Mouse (Mus musculus) left cerebral cortex, postnatal 36 days (tissue): ENCODE data around the gene Opn4. TPM values are rescaled to one million over a fixed set of nuclear protein-coding genes. Genes with fewer than 3 reads are reported as not detected.
A peak's percentile ranks its signal among the peaks of the same experiment; 100 is the strongest.

ENCODE experiments used
- DNase-seq, 2 experiments: peaks; one replicate each; pipeline ENCODE4 v3.0.0; 2021 to 2022; ENCODE audit warnings: low spot score in 2 of 2, mixed read lengths in 1 of 2
- intact Hi-C: fragments of 180-260 bp; cut with DNase I; formaldehyde crosslinking; loops from one replicate; pipeline ENCODE4 v1.15.1; 2025
- total RNA-seq, 2 experiments: library from RNA; stranded (reverse); gene quantifications; 2 replicates each; pipeline ENCODE4 v1.2.3; 2021

Gene Opn4
- not detected for total RNA-seq

DNA sequence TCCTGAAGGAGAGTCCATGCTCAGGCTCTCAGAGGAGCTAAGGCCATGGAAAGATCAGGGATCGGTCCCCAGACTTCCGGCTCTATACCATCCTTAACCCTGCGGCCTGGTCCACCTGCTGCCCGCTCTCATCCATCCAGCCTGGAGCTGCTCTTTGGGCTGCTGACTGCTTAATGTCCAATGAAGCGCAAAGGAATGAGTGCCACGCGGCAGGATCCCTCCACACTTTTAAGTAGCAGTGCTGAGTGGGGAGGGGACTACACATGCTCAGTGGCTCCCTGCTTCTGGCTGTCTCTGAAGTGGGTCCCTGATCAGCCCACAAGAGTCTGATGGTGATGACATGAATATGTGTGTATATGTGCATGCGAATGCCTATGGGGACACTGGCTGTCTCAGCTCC is at the start of gene Opn4:
Gene Opn4, minus strand, starts transcription at position 202 of the 400 bp plus-strand sequence.
- intact Hi-C loops, result no loop called here
- no peak for DNase-seq

DNA sequence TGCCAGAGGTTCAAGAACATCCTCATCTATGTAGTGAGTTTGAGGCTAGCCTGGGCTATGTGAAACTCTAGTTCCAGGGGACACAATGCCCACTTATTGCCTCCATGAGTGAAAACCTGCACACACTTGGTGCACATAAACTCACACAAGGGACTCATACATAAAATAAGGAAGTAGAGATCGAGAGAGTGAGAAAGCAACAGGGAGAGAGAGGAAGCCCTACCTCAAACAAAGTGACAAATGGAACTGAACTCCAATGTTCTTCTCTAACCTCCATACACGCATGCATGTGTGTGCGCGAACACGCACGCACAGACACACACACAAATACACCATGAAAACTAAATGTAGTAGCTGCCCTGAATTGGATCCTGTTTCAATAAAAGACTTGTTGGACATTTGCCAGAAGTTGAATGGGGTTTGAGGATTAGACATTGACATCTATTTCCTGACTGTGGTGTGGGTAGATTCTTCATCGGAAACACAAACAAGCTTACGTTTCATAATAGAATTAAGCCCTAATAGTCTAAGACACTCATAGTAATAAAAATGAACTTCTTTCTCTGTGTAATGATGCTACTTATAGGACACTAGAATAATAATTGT is 48.0 kb upstream of the Opn4 start:
- DNase-seq, result no peak
- intact Hi-C loops, result no loop called here

DNA sequence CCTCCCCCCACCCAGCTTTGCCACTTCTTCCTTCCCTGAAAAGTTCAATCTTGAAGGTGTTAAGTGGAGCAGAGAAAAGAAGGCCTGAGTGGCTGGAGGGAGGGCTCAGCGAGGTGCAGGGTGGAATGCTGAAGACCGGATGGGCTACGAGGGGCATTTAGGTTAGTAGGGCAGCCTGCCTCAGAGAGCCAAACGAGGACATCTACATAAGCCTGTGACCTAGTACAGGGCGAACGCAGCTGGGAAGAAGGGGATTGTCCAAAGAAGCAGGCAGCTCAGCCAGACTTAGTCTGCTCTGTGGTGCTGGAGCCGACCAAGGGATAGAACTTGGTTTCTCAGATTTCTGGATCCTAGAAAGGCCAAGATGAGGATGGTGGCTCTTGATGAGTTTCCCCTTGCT is 44.2 kb upstream of the Opn4 start:
- intact Hi-C loops, result no loop called here
- no peak for DNase-seq

DNA sequence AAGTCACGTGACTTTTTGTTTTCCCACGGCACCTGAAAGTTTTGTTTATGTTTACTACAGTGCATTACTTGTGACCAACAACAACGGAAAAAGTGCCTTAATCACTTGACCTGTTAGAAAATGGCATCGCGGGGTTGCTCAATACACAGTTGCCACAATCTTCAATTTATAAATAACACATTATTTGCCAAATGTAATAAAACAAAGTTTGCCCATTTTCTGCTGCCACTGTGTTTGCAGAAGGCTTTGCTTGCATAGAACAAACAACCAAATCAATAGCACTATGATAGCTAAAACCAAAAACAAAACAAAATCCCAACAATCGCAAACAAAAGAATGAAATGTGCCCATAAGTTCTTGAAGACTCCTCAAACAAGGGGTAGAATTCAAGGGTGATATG is 35.8 kb upstream of the Opn4 start:
- intact Hi-C loops, result no loop called here
- DNase-seq, result no peak

DNA sequence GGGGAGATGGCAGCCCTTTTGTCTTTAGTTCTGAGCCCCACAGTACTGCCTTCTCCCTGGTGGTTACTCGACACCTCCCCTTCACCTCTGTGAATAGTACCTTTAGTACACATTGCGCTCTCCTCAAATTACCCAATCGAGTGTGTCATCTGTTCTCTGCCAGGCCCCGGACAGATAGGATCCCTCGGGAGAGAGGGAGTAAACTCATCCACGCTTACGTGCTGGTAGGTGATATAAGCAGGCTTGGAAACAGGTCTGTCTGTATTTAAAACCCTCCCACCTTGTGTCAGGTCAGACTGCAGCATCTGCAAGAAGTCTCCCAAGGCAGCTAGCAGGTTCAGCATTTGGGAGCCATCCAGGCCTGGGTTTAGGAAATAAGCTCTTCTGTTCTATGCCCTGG is 35.2 kb upstream of the Opn4 start:
- intact Hi-C loops, result no loop called here
- DNase-seq, result no peak

DNA sequence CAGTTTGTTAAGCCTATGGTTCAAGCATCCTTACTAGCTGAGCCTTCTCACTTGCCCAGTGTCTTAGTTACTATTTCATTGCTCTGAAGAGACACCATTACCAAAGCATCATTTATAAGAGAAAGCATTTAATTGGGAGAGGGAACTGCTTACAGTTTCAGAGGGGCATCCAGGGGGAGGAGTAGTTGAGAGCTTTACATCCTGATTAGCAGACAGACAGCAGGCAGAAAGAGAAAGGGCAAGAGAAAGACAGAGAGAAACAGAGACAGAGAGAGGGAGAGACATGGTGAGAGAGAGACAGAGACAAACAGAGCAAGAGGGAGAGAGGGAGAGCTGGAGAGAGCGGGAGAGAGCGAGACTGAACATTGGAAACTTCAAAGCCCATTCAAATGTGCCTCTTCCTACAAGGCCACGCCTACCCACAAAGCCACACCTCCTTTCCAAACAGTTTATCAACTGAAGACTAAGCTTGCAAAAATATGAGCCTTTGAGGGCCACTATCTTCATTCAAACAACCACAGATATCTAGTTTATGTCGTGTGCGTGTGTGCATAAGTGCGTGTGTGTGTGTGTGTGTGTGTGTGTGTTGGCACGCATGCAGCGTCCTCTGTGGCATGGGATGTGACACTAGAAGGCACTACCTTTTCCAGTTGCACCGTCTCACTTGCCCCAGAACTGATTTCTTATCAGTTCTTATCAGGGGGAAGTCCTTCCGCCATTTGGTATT is 32.9 kb upstream of the Opn4 start:
- intact Hi-C loops, result no loop called here
- DNase-seq, result no peak

DNA sequence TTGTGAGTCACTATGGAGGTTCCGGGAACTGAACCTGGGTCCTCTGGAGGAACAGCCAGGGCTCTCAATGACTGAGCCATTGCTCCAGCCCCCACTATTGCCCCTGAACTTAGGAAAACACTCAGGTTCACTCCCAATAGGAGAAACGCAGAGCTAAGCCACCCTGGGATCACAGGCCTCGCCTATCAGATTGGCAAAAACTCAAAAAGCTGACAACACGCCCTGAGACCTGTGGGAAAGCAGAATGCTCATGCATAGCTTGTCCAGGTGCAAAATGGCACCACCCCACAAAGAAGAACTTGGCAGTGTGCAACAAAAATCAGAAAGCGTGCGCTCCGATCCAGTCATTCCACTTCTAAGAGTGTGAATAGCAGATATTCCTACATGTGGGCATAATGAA is 26.9 kb upstream of the Opn4 start:
- intact Hi-C loops, result no loop called here
- no peak for DNase-seq

DNA sequence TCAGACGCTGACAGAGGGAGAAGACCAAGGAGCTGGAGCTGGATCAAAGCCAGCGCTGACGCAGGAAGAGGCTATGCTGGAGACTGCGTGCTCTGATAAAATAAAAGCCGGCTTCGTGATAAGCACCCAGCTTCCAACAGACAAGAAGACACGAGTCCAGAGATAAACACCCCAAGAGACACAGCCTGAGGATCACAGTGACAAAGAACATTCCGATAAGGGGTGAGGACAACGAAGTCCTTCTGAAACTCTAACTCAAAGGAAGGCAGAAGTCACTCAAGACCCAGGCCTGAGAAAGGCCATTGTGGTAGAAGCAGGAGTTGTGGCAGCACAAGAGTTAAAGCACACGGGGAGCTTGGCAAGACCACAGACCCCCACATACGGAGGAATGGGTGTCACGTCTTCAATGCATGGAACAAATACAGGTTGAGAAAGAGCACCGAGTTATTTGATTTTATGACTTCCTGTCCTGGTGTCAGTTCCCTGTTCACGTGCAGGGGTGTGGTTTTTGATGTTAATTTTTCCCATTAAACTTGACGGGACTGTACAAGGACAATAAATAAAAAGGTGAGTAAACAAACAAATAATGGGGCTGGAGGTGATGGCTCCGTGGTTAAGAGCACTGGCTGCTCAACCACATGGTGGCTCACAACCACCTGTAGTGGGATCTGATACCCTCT is 23.7 kb upstream of the Opn4 start:
- intact Hi-C loops, result no loop called here

DNA sequence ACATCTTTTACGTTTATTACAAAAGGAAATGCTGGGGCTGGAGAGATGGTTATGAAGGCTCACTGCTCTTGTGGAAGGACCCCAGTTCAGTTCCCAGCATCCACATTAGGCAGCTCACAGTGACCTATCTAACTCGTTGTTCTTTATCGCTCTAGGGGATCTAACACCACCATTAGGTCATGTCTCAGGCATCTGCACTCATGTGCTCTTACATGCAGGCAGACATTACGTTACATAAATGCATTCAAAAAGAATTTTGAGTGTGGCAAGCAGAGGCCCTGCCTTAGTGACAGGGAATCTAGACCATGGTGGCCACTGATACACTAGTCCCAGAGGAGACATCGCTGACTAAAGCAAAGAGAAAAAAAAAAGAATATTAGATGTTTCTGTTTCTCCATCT is 23.1 kb upstream of the Opn4 start:
- no peak for DNase-seq
- intact Hi-C loops, result no loop called here

More for the DNA sequence above, 23.7 kb upstream of the Opn4 start:
- DNase-seq, result no peak

DNA sequence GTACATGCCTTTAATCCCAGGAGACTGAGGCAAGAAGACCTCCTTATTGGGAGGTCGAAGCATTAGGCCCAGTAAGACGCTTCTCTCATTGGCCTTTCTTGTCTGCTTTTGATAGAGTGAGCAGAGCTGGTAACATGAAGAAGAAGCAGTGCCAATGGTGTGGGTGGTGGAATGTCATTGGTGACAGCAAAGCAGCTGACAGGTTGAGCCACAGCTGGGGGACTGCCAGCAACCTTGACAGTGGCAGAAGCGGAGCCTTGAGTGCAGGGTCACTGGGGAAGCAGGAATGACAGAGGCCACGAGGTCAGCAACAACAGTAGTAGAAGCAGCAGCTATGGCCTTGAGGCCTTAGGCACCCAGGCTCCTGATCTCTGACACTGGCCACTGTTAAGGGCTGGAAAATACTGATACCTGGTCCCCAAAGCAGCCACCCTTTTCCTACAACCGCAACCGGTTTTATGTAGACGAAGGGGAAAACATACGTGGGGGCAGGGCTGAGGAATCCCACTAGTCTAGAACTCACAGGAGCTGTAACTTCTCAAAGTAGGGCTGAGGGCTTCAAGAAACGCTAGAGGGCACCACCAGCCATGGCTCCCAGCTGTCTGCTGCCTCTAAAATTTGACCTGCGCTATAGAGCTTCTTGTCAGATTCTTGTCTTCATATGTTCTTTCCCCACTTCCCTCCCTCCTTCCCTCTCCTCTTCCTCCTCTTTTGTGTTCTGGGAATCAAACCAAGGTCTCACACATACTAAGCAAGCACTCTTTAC is 20.9 kb upstream of the Opn4 start:
- intact Hi-C loops, result no loop called here
- DNase-seq, result no peak

DNA sequence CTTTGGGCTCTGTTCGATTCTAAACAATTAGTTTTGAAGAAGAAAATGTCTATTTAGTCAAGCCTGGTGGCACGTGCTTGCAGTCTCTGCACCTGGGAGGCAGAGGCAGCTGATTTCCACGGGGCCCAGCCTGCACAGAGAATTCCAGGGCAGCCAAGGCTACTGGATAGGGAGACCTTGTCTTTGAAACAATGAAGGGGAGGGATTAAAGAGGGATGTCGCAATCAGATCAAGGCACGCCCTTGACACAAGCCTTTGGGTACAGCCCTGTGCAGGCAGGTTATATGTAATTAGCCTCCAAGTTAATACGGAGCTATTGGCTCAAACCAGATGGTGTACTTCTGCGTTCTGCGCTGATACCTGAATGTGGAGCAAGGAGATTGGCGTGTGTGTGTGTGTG is 18.9 kb upstream of the Opn4 start:
- intact Hi-C loops, result no loop called here
- DNase-seq, result no peak

DNA sequence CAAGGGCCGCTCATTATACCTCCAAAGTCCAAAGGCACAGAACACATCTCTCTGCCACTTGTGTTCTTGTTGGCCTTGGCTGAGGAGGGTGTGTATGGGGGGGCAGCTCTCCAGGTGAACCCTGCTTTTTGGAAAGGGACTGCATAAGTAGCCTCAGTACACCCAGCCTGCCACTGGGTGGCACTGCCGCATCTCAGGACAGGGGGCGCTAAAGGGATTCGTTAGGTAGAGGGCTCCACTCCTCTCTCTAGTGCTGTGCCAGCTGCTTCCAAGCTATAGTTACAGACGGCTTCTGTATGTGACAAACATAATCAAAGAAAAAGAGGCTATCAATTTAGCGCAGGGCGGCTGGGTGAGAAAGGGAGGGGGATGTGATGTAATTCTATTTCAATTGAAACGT is 16.9 kb upstream of the Opn4 start:
- DNase-seq, result peak; percentile 78 to 83
- intact Hi-C loops, result loop anchor here (1.0 to 2.0 kb wide), 2 partner anchors 152 to 161 kb away; no protein-coding TSS in a partner anchor

DNA sequence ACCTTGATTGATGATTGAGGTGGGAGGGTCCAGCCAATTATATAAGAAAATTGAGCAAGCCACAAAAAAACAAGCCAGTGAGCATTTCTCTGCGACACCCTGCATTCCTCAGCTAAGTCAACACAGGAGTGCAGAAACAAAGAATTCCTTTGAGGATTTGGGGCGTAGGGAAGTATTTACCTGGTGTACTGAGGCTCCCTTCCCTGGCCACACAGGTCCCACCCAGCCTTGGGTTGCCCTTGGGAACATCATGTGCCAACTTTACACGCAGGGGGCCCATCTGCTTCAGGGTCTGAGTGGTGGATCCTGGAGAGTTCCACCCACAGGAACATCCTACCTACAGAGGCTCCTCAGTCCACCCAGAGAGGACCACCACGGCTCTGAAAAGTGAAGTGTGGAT is 15.7 kb upstream of the Opn4 start:
- intact Hi-C loops, result loop anchor here (2.0 kb wide), 1 partner anchor 153 kb away; no protein-coding TSS in a partner anchor

DNA sequence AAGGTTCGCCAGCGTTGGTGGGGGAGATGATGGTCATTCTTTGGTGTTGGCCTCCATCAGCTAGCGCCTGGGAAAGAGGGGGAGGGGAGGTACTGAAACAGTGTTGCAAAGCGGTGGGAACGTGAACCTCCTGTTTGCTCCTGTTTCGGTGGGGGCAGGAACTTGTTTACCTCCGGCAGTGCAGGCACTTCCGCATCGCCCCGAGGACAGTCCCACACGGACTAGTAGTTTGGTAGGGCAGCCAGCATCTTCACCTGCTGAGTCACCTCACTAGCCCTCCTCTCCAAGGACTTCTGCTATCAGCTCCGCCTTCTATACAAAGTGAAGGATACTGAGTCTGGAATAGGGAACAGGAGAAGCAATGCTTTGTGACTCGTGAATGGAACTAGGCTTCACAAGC is 15.1 kb upstream of the Opn4 start:
- DNase-seq, result no peak
- intact Hi-C loops, result no loop called here

More for the DNA sequence above, 15.7 kb upstream of the Opn4 start:
- DNase-seq, result no peak

DNA sequence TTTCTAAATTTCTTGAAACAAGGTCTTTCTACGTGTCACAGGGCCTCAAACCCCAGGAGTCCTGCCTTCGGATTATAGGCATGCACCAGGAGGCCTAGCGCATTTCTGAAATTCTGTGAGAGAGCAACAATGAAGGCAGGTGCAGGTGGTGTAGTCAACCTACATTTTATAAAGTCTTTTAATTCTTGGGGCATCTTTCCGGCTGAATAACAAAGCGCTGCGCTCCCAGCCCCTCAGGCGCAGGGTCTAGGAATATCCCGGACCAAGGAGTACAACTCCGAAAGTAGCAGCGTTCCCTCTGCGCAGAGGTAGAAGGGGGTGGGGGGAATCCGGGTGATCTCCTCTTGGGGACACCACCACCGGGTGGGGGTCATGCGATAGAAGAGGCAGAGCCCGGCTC is 14.6 kb upstream of the Opn4 start:
- intact Hi-C loops, result no loop called here
- DNase-seq, result no peak

DNA sequence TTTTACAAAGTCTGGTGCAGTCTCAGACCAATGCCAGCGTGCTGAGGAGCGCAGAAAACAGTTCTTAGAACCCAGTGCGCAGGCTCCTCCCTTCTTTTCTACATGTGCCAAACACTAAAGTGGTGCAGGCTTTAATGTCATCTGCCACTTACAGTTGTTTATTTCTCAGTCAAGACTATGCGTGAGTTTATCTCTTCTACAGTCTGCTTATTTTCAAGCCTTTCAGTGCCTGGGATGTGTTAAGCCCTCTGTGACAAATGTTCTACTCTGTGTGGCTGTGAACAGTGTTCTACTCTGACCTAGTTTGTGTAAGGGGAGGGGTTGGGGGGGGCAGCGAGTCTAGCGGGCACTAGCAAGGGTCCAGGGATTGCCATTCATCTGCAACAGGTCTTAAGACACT is 13.6 kb upstream of the Opn4 start:
- DNase-seq, result no peak
- intact Hi-C loops, result no loop called here

DNA sequence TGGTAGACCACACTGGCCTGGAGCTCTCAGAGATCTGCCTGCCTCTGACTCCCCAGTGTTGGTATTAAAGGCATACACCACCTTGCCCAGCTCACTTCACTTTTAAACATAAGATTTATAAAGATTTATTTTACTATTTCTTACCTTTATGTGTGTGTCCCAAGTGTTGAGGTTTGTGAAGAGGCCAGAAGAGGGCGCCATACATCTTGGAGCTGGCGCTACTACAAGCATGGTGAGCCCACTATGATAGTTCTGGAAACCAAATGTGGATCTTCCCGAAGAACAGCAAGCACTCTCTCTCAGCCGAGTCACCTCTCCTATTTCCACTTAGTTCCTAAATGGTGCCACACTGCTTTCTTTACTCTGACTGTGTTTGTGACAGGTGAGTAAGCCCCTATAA is 12.3 kb upstream of the Opn4 start:
- intact Hi-C loops, result no loop called here
- DNase-seq, result no peak

DNA sequence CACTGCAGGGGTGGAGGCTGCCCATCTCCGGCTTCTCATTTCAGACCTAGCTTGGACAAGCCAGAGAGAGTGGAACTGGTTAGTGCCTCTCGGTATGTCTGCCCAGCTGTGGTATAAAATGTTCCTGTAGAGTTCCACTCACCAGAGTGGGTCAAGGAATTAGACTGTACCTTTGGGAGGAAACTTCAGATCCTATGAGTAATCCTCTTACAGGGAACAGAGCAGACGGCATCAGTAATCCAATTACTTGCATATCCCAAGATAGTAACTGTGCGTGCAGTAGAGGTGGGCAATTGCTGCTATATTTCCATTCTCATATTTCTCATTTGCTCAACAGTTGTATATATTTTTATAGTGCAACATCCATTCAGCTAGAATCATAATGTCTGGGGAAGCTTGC is 11.6 kb upstream of the Opn4 start:
- DNase-seq, result no peak
- intact Hi-C loops, result no loop called here

DNA sequence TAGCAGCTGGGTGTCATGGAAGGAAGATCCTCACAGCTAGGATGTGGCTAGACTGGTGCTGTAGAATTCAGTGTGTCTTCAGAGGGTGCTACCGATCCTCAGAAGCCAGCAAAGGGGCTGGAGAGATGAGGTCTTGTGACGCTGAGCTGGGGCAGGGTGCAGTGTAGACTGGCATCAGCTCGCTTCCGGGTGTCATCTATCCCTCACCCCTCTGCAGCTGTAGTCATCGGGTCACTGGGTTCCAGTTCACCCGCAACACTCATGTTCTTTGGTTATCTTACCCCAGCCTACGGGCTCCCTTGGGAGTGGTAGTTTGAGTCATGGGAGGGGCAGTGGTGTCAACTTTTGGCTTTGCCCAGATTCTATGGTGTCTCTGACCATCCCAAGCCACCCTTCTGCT is 2.0 kb upstream of the Opn4 start:
- intact Hi-C loops, result no loop called here
- no peak for DNase-seq

DNA sequence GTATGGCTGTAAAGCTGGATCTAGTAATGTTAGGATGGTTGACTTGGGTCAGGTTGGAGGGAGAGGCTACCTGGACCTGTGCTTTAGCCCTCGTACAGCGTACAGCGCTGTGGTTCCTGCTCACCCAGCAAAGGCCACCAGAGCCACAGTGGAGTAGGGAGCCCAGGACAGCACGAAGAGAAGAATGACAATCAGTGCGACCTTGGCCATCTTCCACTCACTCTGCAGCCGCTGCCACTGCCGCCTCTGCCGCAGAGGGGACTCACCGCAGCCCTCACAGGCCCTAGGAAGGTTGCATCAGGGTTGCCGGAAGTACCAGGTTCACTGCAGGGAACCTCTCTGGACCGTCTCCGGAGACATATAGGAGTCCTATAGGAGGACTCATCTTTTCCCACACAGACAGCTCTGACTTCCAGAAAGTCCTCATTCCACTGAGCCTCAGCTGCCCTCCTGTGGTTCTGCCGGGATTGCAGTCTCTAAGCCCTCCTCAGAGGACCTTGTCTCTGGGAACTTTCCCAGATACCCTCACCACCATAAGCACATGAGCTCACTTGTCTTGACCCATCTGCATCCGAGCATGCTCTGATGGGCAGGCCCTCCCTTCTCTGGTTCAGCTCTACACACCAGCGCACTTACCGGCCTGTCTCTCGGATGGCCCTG is 4.2 kb downstream of the Opn4 start:
- DNase-seq, result no peak
- intact Hi-C loops, result no loop called here
